In genomic region chr19:41270151-41270727, GRCm38 (mm10) we compare ENCODE assay signal across 10 mouse cellular contexts. TPM values are rescaled to one million over a fixed set of nuclear protein-coding genes. Genes with fewer than 3 reads are reported as not detected.
DNase-seq lines count a peak whose midpoint lies in the region; ATAC-seq and TF ChIP-seq lines count a peak whose summit lies in the region.
"Had no signal": no experiment of that assay in that cellular context is flagged by ENCODE, and none has a peak within 500 bp of the region (broad histone marks: within the 10 kb centered on the region; RNA-seq: fewer than 3 reads in every experiment).

No protein-coding gene starts in this region.

- intact Hi-C loops in left cerebral cortex, adult 2 months (cut with DNase I) = no loop called here
- intact Hi-C loops in gastrocnemius, postnatal 14 days (cut with DNase I; ENCODE audit: low total_unique reads) = no loop called here

- no peaks in the 10 kb centered on the region for H3K4me1 ChIP-seq in forebrain, embryonic 14.5 days (ENCODE audit: control insufficient read depth, insufficient read depth, low read length)
- no peaks in the 10 kb centered on the region; the same call in 1 of the 2 replicates for H3K4me1 ChIP-seq in forebrain, embryonic 10.5 days
- H3K4me1 ChIP-seq: embryonic facial prominence, embryonic 12.5 days; liver, embryonic 15.5 days had no signal

- no peak for ATAC-seq in forebrain, embryonic 14.5 days

- no peak overlapping the region for H3K4me3 ChIP-seq in forebrain, embryonic 14.5 days (ENCODE audit: low read depth, low read length)
- no peak overlapping the region for H3K4me3 ChIP-seq in forebrain, embryonic 10.5 days
- H3K4me3 ChIP-seq in left cerebral cortex, adult 2 months = no peak overlapping the region
- H3K4me3 ChIP-seq: embryonic facial prominence, embryonic 12.5 days; liver, embryonic 15.5 days had no signal

- no peak overlapping the region for H3K27ac ChIP-seq in forebrain, embryonic 14.5 days (ENCODE audit: low read depth, low read length)
- H3K27ac ChIP-seq in forebrain, embryonic 10.5 days = no peak overlapping the region
- no peak overlapping the region for H3K27ac ChIP-seq in left cerebral cortex, adult 2 months
- H3K27ac ChIP-seq: embryonic facial prominence, embryonic 12.5 days; liver, embryonic 15.5 days had no signal

- no peaks in the 10 kb centered on the region for H3K9me3 ChIP-seq in forebrain, embryonic 14.5 days (replicated peaks; ENCODE audit: control insufficient read depth, low read length)
- no peaks in the 10 kb centered on the region for H3K9me3 ChIP-seq in forebrain, embryonic 10.5 days
- H3K9me3 ChIP-seq: embryonic facial prominence, embryonic 12.5 days; liver, embryonic 15.5 days had no signal

- DNase-seq in forebrain, embryonic 14.5 days (ENCODE audit: low spot score) = peak; percentile 54
- DNase-seq in forebrain, embryonic 10.5 days (ENCODE audit: extremely low spot score, low spot score) = no peak
- peak; percentile 58 for DNase-seq in 3134 (ENCODE audit: extremely low read depth, insufficient read length, low spot score)
- peak; percentile 90 for DNase-seq in fibroblast of lung, adult 2 months (ENCODE audit: low read depth)
- peak; percentile 57 to 64 for DNase-seq in left cerebral cortex, adult 2 months (ENCODE audit: extremely low spot score in 1 of 2, low spot score in 2 of 2)
- no peak for DNase-seq in gastrocnemius, postnatal 14 days
- DNase-seq in cerebellum, postnatal 36 days = no peak
- DNase-seq in thymus, postnatal 4 days = no peak

- no peaks in the 10 kb centered on the region for H3K27me3 ChIP-seq in forebrain, embryonic 14.5 days (replicated peaks; ENCODE audit: control insufficient read depth, insufficient read depth, low read length)
- H3K27me3 ChIP-seq in forebrain, embryonic 10.5 days (ENCODE audit: poor library complexity, severe bottlenecking) = no peaks in the 10 kb centered on the region
- H3K27me3 ChIP-seq: embryonic facial prominence, embryonic 12.5 days; liver, embryonic 15.5 days had no signal

- H3K9ac ChIP-seq in forebrain, embryonic 14.5 days (ENCODE audit: low read length) = no peak overlapping the region
- H3K9ac ChIP-seq: embryonic facial prominence, embryonic 12.5 days; liver, embryonic 15.5 days had no signal

- WGBS in forebrain, embryonic 14.5 days = 59% methylated on average over 9 of the region's 9 CpGs
- WGBS in forebrain, embryonic 10.5 days = 73% methylated on average over 9 of the region's 9 CpGs

- peak; percentile 12 for TF ChIP-seq CTCF in left cerebral cortex, adult 2 months (IDR thresholded peaks at IDR 0.05)

- H3K4me2 ChIP-seq in forebrain, embryonic 14.5 days (ENCODE audit: low read length) = no peak overlapping the region
- H3K4me2 ChIP-seq: embryonic facial prominence, embryonic 12.5 days; liver, embryonic 15.5 days had no signal

- H3K36me3 ChIP-seq in forebrain, embryonic 14.5 days (ENCODE audit: control insufficient read depth, insufficient read depth, low read length) = no peaks in the 10 kb centered on the region
- H3K36me3 ChIP-seq in forebrain, embryonic 10.5 days (replicated peaks) = no peaks in the 10 kb centered on the region
- H3K36me3 ChIP-seq: embryonic facial prominence, embryonic 12.5 days had no signal

RNA-seq across cellular contexts. Expression of gene Tm9sf3, which starts 6.4 kb away (rescaled TPM):
- polyA plus RNA-seq in forebrain, embryonic 14.5 days (2014; fragmentation: Nextera tagmentation; extraction: Ambion mirVana) = 81.5 and 88.2 TPM in 2 replicates
- 92.8 and 104 TPM in 2 replicates for polyA plus RNA-seq in forebrain, embryonic 10.5 days (2016; fragmentation: Nextera tagmentation; extraction: Ambion mirVana)
- total RNA-seq in left cerebral cortex, adult 2 months (2021) = 100 to 1,000 TPM; 130 to 135 TPM
- total RNA-seq in gastrocnemius, postnatal 14 days (2021) = 10 to 100 TPM; 73.7 to 78.2 TPM

Comparison
In these comparisons a context has a peak if more than half of its experiments do, and no peak if none do; other contexts are left out.
1. DNase-seq: peak in forebrain, embryonic 14.5 days (single experiment), 3134 (single experiment), fibroblast of lung, adult 2 months (single experiment) and left cerebral cortex, adult 2 months (2 of 2); none in forebrain, embryonic 10.5 days (single experiment), gastrocnemius, postnatal 14 days (single experiment), cerebellum, postnatal 36 days (0 of 2) and thymus, postnatal 4 days (single experiment).